Mouse (Mus musculus): ENCODE data around the gene Mia3. TPM values are rescaled to one million over a fixed set of nuclear protein-coding genes. Genes with fewer than 3 reads are reported as not detected.
"Not testable (repeated sequence)": the region's sequence is repeated elsewhere in the genome, so short reads cannot be mapped to it uniquely, and the experiment has no call there.

The Mia3 gene
- polyA plus RNA-seq, 1 experiment from 2014 or later, result 53.9 TPM

DNA sequence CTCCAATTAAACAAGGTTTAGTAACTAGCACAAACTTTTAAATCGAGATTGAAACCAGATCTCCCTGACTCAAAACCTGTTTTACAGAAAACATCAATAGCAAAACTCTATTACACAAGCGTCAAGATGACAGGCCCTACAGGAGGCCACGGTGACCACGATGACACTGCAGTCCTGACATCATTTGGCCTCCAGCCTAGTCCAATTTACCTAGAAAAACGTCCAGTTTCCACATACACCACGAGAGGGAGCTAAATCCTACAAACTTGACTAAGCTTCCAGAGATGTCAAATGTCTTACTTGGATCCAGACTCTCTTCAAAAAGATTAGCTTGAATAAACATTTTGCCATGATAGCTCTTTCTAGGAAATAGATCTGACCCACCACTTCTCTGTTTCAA lies 19.5 kb downstream of the Mia3 start:
- WGBS, result 18% methylated on average over 6 of the region's 6 CpGs
- Histone ChIP-seq H3K4me1 (replicated peaks; ENCODE audit: control insufficient read depth, insufficient read depth, low read length) (no peaks in the 10 kb centered on the region), H3K27ac (ENCODE audit: low read depth, low read length) (no peak overlapping the region), H3K4me2 (replicated peaks; ENCODE audit: low read depth) (no peak overlapping the region), H3K27me3 (replicated peaks; ENCODE audit: control insufficient read depth, insufficient read depth, low read length) (no peaks in the 10 kb centered on the region), H3K9ac (ENCODE audit: low read depth, low read length) (no peak overlapping the region), H3K9me3 (ENCODE audit: control insufficient read depth) (no peaks in the 10 kb centered on the region), H3K4me3 (ENCODE audit: low read depth, low read length) (no peak overlapping the region), H3K36me3 (ENCODE audit: control insufficient read depth, insufficient read depth) (peaks cover 56% of the 10 kb centered on the region)
- peak; percentile 81 for TF ChIP-seq CTCF (IDR thresholded peaks at IDR 0.05; ENCODE audit: low read depth)
- ATAC-seq, result no peak

DNA sequence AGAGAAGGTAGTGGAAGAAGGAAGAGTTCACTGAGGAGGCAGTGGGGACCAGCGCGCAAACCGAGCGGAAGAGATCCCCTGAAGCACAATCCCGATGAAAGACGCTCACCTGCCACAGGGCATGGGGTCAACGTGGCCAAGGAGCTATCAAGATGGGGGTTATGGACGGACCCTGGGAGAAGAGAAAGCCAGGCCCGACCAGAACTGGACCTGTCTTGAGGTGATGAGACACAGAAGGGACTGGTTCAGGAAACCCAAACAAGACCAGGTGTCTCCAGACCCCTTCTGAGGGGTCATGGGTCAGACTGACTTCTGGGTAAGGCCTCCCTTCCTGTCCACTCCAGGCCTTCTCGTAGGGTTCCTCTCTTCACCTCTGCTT lies 23.5 kb downstream of the Mia3 start:
- no peak for ATAC-seq
- H3K4me3 ChIP-seq (ENCODE audit: low read depth, low read length), result peak overlapping the region; percentile 97
- H3K9me3 ChIP-seq (ENCODE audit: control insufficient read depth), result no peaks in the 10 kb centered on the region
- H3K4me1 ChIP-seq (replicated peaks; ENCODE audit: control insufficient read depth, insufficient read depth, low read length), result no peaks in the 10 kb centered on the region
- WGBS, result 5% methylated on average over 10 of the region's 10 CpGs
- TF ChIP-seq CTCF (IDR thresholded peaks at IDR 0.05; ENCODE audit: low read depth), result no peak
- H3K36me3 ChIP-seq (ENCODE audit: control insufficient read depth, insufficient read depth), result peaks cover 37% of the 10 kb centered on the region
- H3K9ac ChIP-seq (ENCODE audit: low read depth, low read length), result peak overlapping the region; percentile 99
- no peaks in the 10 kb centered on the region for H3K27me3 ChIP-seq (replicated peaks; ENCODE audit: control insufficient read depth, insufficient read depth, low read length)
- H3K4me2 ChIP-seq (replicated peaks; ENCODE audit: low read depth), result peak overlapping the region; percentile 86
- peak overlapping the region; percentile 99 for H3K27ac ChIP-seq (ENCODE audit: low read depth, low read length)

- Histone ChIP-seq H3K9me3 (ENCODE audit: control insufficient read depth) (no peaks in the 10 kb centered on the region), H3K36me3 (ENCODE audit: control insufficient read depth, insufficient read depth) (peaks cover 38% of the 10 kb centered on the region), H3K4me2 (replicated peaks; ENCODE audit: low read depth) (peak overlapping the region; percentile 86), H3K4me1 (replicated peaks; ENCODE audit: control insufficient read depth, insufficient read depth, low read length) (no peaks in the 10 kb centered on the region), H3K4me3 (ENCODE audit: low read depth, low read length) (peak overlapping the region; percentile 97), H3K9ac (ENCODE audit: low read depth, low read length) (peak overlapping the region; percentile 99), H3K27me3 (replicated peaks; ENCODE audit: control insufficient read depth, insufficient read depth, low read length) (no peaks in the 10 kb centered on the region), H3K27ac (ENCODE audit: low read depth, low read length) (peak overlapping the region; percentile 99)
- TF ChIP-seq CTCF (IDR thresholded peaks at IDR 0.05; ENCODE audit: low read depth), result no peak
- under 1% methylated on average over 72 of the region's 72 CpGs for WGBS
- peak; percentile 94 for ATAC-seq
Measured at GRCm38 (mm10) chr1:183344886-183345816, 24.2 kb downstream of the Mia3 start.

GRCm38 (mm10) chr1:183342902-183343301 lies 26.5 kb downstream of the Mia3 start:
- not testable (repeated sequence) for H3K9ac ChIP-seq (ENCODE audit: low read depth, low read length); H3K4me2 ChIP-seq (replicated peaks; ENCODE audit: low read depth); ATAC-seq; H3K4me1 ChIP-seq (replicated peaks; ENCODE audit: control insufficient read depth, insufficient read depth, low read length); H3K9me3 ChIP-seq (ENCODE audit: control insufficient read depth); H3K27me3 ChIP-seq (replicated peaks; ENCODE audit: control insufficient read depth, insufficient read depth, low read length); H3K4me3 ChIP-seq (ENCODE audit: low read depth, low read length); H3K27ac ChIP-seq (ENCODE audit: low read depth, low read length)
- WGBS, result 90% methylated on average over 1 of the region's 1 CpGs
- peaks cover 39% of the 10 kb centered on the region for H3K36me3 ChIP-seq (ENCODE audit: control insufficient read depth, insufficient read depth)

GRCm38 (mm10) chr1:183327171-183327570 lies 42.2 kb downstream of the Mia3 start:
- H3K27ac ChIP-seq (ENCODE audit: low read depth, low read length), result no peak overlapping the region
- no peak overlapping the region for H3K4me2 ChIP-seq (replicated peaks; ENCODE audit: low read depth)
- H3K4me3 ChIP-seq (ENCODE audit: low read depth, low read length), result no peak overlapping the region
- H3K4me1 ChIP-seq (replicated peaks; ENCODE audit: control insufficient read depth, insufficient read depth, low read length), result no peaks in the 10 kb centered on the region
- no peak overlapping the region for H3K9ac ChIP-seq (ENCODE audit: low read depth, low read length)
- TF ChIP-seq CTCF (IDR thresholded peaks at IDR 0.05; ENCODE audit: low read depth), result no peak
- 85% methylated on average over 8 of the region's 8 CpGs for WGBS
- H3K27me3 ChIP-seq (replicated peaks; ENCODE audit: control insufficient read depth, insufficient read depth, low read length), result no peaks in the 10 kb centered on the region
- H3K9me3 ChIP-seq (ENCODE audit: control insufficient read depth), result no peaks in the 10 kb centered on the region
- no peak for ATAC-seq
- peaks cover 85% of the 10 kb centered on the region for H3K36me3 ChIP-seq (ENCODE audit: control insufficient read depth, insufficient read depth)

DNA sequence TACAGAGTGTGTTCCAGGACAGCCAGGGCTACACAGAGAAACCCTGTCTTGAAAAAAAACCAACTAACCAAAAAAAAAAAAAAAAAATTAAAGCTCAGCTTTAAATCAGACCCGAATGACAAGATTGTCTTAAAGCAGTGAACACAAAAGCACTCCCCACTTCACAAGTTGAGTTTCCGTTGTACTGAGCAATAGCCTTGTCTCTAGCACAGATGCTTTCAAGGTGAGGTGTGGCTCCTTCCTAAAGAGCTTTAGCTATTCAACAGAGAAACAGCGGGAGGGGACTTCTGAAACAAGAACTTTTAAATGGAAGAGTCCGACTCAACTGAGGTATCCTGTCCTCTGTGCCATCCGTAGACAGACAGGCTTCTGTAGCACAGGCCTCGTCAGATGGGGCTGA lies 44.9 kb downstream of the Mia3 start:
- TF ChIP-seq CTCF (IDR thresholded peaks at IDR 0.05; ENCODE audit: low read depth), result no peak
- Histone ChIP-seq H3K4me3 (ENCODE audit: low read depth, low read length) (no peak overlapping the region), H3K27me3 (replicated peaks; ENCODE audit: control insufficient read depth, insufficient read depth, low read length) (no peaks in the 10 kb centered on the region), H3K4me2 (replicated peaks; ENCODE audit: low read depth) (no peak overlapping the region), H3K9ac (ENCODE audit: low read depth, low read length) (no peak overlapping the region), H3K9me3 (ENCODE audit: control insufficient read depth) (no peaks in the 10 kb centered on the region), H3K36me3 (ENCODE audit: control insufficient read depth, insufficient read depth) (peaks cover 70% of the 10 kb centered on the region), H3K4me1 (replicated peaks; ENCODE audit: control insufficient read depth, insufficient read depth, low read length) (no peaks in the 10 kb centered on the region), H3K27ac (ENCODE audit: low read depth, low read length) (no peak overlapping the region)
- no peak for ATAC-seq
- 97% methylated on average over 6 of the region's 6 CpGs for WGBS

Measured in intestine, postnatal 0 days (tissue).